In genomic region chr6:112603866-112604265, GRCm38 (mm10) we compare ENCODE assay signal across 26 mouse cellular contexts.
"Had no signal": no experiment of that assay in that cellular context is flagged by ENCODE, and none has a peak within 500 bp of the region (broad histone marks: within the 10 kb centered on the region; RNA-seq: fewer than 3 reads in every experiment).

No protein-coding gene starts in this region.

- DNase-seq: gastrocnemius, adult 2 months; gastrocnemius, postnatal 10 days; gastrocnemius, postnatal 25 days; heart, adult 2 months; heart, postnatal 10 days; heart, postnatal 4 days; kidney, adult 18-20 months; kidney, adult 8-10 months; kidney, postnatal 10 days; kidney, postnatal 25 days; kidney, postnatal 4 days; layer of hippocampus, adult 9-11 months; layer of hippocampus, postnatal 36 days; left cerebral cortex, postnatal 4 days had no signal

- H3K4me2 ChIP-seq: heart, embryonic 12.5 days; hindbrain, embryonic 12.5 days; hindbrain, embryonic 14.5 days; limb, embryonic 13.5 days; limb, embryonic 15.5 days; liver, embryonic 11.5 days had no signal

- H3K27me3 ChIP-seq: heart, embryonic 12.5 days; hindbrain, embryonic 12.5 days; limb, embryonic 13.5 days; limb, embryonic 15.5 days had no signal

- H3K9me3 ChIP-seq: heart, embryonic 12.5 days; hindbrain, embryonic 10.5 days; hindbrain, embryonic 12.5 days; limb, embryonic 13.5 days; limb, embryonic 15.5 days had no signal

- H3K27ac ChIP-seq: gastrocnemius, adult 2 months; heart, adult 2 months; hindbrain, embryonic 10.5 days; hindbrain, embryonic 12.5 days; hindbrain, embryonic 14.5 days; layer of hippocampus, adult 2 months; limb, embryonic 13.5 days; limb, embryonic 15.5 days; liver, embryonic 14.5 days had no signal

- ATAC-seq: hindbrain, embryonic 16.5 days; inflammation-experienced regulatory T-cells, adult 6 months; intestine, postnatal 0 days had no signal

- H3K9ac ChIP-seq: heart, embryonic 12.5 days; hindbrain, embryonic 12.5 days; hindbrain, embryonic 14.5 days; limb, embryonic 13.5 days; limb, embryonic 15.5 days; liver, embryonic 14.5 days had no signal

- H3K4me1 ChIP-seq: hindbrain, embryonic 10.5 days; hindbrain, embryonic 12.5 days; limb, embryonic 13.5 days; limb, embryonic 15.5 days had no signal

- H3K36me3 ChIP-seq: heart, embryonic 12.5 days; hindbrain, embryonic 10.5 days; hindbrain, embryonic 12.5 days; limb, embryonic 13.5 days; limb, embryonic 15.5 days had no signal

- H3K4me3 ChIP-seq: gastrocnemius, adult 2 months; heart, adult 2 months; heart, embryonic 12.5 days; hindbrain, embryonic 10.5 days; hindbrain, embryonic 12.5 days; layer of hippocampus, adult 2 months; limb, embryonic 13.5 days; limb, embryonic 15.5 days had no signal
